Mouse (Mus musculus) regulatory T cell (primary cell): Measurements from ENCODE around the gene Magi3.

Experiments used
- in situ Hi-C: fragments of 300-600 bp; cut with MboI, MseI; formaldehyde crosslinking; loops from one replicate; pipeline ENCODE4 v1.15.1; 2025; ENCODE audit warnings: high pct_unique_total_duplicates

Gene Magi3

DNA sequence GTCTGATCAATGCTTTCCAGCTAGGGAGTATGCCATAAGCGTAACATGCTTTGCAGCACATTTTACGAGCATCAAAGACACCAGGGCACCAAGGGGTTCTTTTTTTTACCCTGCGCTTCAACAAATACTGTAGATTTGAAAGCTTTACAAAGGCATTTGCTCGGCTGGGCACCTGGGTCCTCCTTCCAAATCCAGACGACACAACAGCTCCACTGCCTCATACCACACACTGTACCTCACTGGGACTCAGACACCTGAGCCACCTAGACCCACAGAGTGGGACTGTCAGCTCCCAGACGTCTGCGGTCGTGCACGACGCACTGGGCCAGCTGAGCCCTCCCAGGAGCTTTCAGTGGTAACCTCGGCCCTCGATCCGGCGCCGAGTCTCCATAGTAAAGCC, 1.2 kb downstream of the Magi3 start:
- in situ Hi-C loops, result no loop called here

DNA sequence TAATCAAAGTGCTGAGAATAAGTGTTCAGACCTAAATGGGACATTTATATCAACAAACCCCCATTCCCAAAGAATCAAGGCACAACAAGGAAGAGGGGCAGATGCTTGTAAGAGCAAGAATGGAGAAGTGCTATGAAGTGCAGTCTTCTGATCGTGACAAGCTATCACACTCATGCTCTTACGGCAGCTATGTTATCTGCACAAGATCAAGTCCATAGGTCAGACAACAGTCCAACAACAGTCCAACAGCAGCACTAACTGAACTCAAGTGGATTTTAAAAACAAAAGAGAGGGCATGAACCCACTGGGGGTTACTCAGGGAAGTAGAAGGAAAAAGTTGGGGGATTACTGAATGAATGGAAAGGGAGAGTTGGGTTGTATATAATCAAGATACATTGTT, 30.4 kb downstream of the Magi3 start:
- in situ Hi-C loops, result no loop called here

- in situ Hi-C loops, result no loop called here
Measured at GRCm38 (mm10) chr3:104189234-104189633, 30.9 kb downstream of the Magi3 start.

DNA sequence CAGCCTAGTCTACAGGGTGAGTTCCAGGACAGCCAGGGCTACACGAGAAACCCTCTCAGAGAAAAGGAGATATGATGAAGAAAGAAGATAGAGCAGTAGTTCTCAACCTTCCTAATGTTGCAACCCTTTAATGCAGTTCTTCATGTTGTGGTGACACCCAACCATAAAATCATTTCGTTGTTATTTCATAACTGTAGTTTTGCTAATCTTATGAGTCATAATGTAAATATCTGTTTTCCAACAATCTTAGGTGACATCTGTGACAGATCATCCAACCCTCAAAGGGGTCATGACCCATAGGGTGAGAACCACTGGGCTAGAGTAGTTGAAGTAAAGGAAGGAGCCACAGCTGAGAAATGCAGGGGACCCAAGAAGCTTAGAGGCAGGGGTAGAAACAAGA, 35.9 kb downstream of the Magi3 start:
- in situ Hi-C loops, result no loop called here

DNA sequence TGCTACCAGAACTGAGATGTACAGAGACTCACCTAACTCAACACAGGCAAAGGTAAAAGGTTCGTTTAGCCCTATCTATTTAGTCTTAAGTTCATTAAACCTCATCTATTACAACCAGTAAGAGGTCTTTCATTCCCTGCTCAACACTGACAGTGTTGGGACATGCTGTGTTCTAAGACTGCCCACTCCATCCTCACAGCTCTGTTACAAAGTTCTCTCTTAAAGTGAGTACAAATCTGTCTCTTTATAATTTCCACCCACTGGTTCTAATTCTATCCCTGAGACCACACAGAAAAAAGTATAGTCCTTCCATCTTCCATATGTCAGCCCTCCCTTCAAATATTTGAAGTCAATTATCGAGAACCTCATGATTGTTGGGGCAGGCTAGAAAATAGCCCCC, 36.5 kb downstream of the Magi3 start:
- in situ Hi-C loops, result no loop called here

- in situ Hi-C loops, result no loop called here
Measured at GRCm38 (mm10) chr3:104182711-104183110, 37.5 kb downstream of the Magi3 start.

DNA sequence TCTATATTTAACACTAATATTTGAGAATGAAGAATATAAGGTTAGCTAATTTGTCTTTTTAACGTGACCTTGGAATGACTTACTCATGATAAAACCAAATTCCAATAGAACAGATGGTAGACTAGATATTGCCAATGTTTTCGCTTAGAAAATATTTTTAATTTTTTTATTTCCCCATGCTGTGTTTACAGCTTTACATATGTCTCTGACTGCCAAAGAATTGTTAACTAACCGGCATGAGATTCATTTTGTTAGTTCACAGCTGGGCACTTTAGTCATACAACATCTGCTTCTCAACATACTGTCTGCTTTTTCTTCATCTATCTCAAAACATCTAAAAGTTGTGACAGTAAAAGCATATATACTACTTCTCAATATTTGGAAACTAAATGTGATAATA, 58.8 kb downstream of the Magi3 start:
- in situ Hi-C loops, result no loop called here

DNA sequence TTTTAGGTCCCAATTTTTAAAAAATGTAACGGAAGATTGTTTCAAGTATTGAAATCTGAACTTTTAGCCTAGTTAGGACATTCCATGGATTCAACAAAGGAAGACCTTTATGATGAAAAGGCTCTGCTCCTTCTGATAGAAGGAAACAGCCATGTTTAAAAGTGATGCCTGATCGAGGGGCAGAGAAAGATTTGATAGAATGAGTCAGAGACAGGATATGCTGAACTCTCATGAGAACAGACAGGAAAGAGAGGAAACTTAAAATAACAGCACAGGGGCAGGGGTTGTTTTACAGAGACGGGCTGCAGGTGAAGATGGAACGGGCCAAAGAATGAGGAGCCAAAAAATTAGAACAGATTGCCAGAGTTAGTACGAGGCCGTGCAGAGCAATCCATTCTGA, 59.6 kb downstream of the Magi3 start:
- in situ Hi-C loops, result no loop called here

DNA sequence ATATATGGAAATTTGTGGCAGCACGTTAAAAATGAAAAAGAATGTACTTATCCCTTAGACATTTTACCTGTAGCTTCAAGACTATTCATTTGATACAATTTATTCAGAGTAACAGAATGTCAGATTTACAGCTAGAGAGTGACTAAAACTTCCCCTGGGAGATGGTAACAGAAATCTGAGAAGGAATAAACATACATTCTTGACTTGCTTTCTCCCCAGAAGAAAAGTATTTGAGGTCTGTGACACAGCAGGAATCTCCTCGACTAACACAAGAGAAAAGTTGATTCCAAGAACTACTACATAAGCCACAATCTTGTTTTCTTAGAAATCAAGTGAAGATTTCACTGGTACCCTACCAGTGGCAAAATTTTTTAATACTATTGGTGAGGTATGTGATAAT, 70.0 kb downstream of the Magi3 start:
- in situ Hi-C loops, result loop anchor here (5.0 kb wide), 1 partner anchor 77 kb away; no protein-coding TSS in a partner anchor

DNA sequence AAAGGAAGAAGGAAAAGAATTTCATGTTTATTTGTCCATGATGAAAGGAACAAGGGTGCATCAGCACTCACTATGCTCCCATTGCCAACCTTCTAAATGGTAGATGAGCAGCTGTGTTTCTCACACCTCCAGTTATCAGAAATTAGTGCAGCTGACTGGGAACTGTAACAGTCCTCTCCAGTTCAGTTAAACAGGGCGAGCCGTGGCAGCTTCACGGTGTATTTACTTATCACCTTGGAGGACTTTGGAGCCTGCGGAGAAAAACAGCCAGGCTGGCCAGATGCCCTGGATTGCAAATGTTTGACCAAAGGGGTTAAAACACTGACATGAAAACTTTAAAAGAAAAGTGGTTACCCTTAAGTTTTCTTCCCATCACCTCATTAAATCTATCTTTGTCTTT, 77.8 kb downstream of the Magi3 start:
- in situ Hi-C loops, result no loop called here

GRCm38 (mm10) chr3:104138953-104139450, 81.2 kb downstream of the Magi3 start:
- in situ Hi-C loops, result no loop called here

GRCm38 (mm10) chr3:104125628-104126027, 94.5 kb downstream of the Magi3 start:
- in situ Hi-C loops, result no loop called here

- in situ Hi-C loops, result no loop called here
Measured at GRCm38 (mm10) chr3:104123846-104124245, 96.3 kb downstream of the Magi3 start.

DNA sequence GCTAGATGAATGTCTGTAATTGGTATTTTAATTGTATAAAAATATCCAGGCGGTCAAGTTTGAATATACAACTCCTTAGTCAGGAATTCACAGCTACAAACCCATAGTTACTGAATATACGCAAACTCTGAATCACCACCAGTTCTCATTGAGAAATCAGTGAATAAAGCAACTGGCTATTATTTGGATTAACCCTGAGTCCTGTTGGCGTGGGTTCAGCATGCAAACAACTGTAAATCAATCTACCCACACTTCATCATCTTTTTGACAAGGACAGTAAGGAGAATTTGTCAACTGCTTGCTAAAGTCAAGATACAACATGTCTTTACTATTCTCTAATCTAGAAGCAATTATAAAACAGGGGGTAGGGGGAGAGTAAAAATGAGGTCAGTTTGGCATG, 110.7 kb downstream of the Magi3 start:
- in situ Hi-C loops, result no loop called here

GRCm38 (mm10) chr3:104104942-104105341, 115.2 kb downstream of the Magi3 start:
- in situ Hi-C loops, result no loop called here

GRCm38 (mm10) chr3:104101721-104102120, 118.5 kb downstream of the Magi3 start:
- in situ Hi-C loops, result no loop called here

DNA sequence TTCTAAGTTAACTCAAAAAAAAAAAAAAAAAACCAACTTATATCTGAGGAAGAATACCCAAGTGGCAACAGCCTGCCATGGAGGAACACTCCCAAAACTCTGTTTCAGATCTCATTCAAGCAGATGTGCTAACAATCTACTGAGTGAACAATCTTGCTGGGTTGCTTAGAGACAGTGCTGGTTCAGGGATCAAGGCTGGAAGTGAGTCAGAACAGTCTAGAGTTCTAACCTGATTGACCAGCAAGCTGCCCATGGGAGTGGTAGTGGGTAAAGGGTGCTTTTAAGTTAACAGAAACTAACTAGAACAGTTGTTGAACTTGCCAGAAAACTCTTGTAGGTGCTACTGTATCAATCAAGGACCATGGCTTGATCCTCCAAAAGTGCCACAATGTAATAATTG, 118.9 kb downstream of the Magi3 start:
- in situ Hi-C loops, result no loop called here

GRCm38 (mm10) chr3:104095936-104096335, 124.2 kb downstream of the Magi3 start:
- in situ Hi-C loops, result no loop called here

DNA sequence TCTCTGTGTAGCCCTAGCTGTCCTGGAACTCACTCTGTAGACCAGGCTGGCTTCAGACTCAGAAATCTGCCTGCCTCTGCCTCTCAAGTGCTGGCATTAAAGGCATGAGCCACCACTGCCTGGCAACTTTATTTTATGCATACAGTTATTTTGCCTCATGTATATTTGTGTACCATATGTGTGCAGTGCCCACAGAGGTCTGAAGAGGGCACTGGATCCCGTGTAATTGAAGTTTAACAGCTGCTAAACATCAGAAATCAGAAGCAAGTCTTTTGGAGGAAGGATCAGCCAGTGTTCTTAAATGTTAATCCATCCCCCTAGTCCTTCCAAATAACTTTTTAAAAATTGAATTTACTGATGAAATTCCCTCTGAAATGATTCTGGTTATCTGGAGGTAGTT, 125.5 kb downstream of the Magi3 start:
- in situ Hi-C loops, result no loop called here

- in situ Hi-C loops, result no loop called here
Measured at GRCm38 (mm10) chr3:104092759-104093158, 127.4 kb downstream of the Magi3 start.

DNA sequence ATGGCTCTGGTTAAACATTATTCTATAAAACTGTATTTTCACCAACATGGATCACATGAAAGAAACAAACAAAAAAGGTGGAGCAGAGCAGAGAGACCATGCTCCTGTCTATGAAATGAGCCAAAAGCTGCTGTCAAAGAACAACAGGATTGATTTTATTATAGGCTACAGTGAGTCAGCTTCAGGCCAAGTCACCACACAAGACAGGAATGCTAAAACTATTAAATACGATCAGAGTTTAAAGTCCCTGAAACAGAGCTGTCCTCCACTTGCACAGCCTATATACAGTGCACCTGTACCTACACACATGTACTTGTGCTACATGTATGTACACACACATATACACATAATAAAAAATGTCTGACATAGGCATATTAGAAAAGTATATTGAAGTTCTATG, 138.1 kb downstream of the Magi3 start:
- in situ Hi-C loops, result no loop called here

GRCm38 (mm10) chr3:104078725-104079124, 141.4 kb downstream of the Magi3 start:
- in situ Hi-C loops, result no loop called here

DNA sequence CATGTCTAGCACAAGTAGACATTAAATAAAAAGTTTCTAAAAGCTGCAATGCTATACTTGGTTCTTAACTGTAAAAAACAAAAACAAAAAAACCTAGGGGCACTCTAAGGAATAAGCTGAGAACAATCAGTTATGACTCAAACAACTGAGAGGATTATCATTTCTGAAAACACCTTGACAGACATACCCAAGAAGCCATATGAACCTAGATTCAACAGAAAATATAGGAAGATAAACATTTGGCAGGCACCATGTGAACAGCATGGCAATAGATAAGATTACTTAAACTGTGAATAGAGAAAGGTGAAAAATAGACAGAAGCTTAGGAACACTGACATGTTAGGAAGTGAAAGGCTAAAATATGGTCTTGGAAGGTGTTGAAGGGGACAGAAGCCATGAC, 150.8 kb downstream of the Magi3 start:
- in situ Hi-C loops, result no loop called here

GRCm38 (mm10) chr3:104059001-104059622, 161.1 kb downstream of the Magi3 start:
- in situ Hi-C loops, result no loop called here
